Mouse (Mus musculus) CD4-positive, CD25-positive, alpha-beta regulatory T cell, adult 2 months (primary cell): ENCODE measurements around the gene Tmem52b.
A peak's percentile ranks its signal among the peaks of the same experiment; 100 is the strongest.

Source experiments
- DNase-seq: peaks from one replicate; pipeline ENCODE4 v3.0.0-alpha.2; 2012; ENCODE audit warnings: low read depth, low spot score

The Tmem52b gene

GRCm38 (mm10) chr6:129532556-129532941, 20.2 kb downstream of the Tmem52b start:
- peak; percentile 41 for DNase-seq

GRCm38 (mm10) chr6:129532942-129533860, 20.8 kb downstream of the Tmem52b start, which contains the start of gene Gabarapl1:
TSS of gene Gabarapl1 (plus strand) at chr6:129533160.
- peak; percentile 75 for DNase-seq

GRCm38 (mm10) chr6:129534057-129534456, 21.7 kb downstream of the Tmem52b start:
- DNase-seq = peak; percentile 46

GRCm38 (mm10) chr6:129534627-129535190, 22.4 kb downstream of the Tmem52b start:
- DNase-seq = no peak

GRCm38 (mm10) chr6:129535723-129536122, 23.4 kb downstream of the Tmem52b start:
- DNase-seq = no peak

GRCm38 (mm10) chr6:129538555-129538954, 26.2 kb downstream of the Tmem52b start:
- no peak for DNase-seq

GRCm38 (mm10) chr6:129541931-129542330, 29.6 kb downstream of the Tmem52b start:
- DNase-seq = no peak

GRCm38 (mm10) chr6:129542540-129542939, 30.2 kb downstream of the Tmem52b start:
- no peak for DNase-seq

- DNase-seq = peak; percentile 73
These were observed 31.6 kb downstream of the Tmem52b start for GRCm38 (mm10) chr6:129543709-129544606.

- DNase-seq = no peak
These were observed 34.9 kb downstream of the Tmem52b start for GRCm38 (mm10) chr6:129547277-129547676.

- DNase-seq = no peak
These were observed 35.7 kb downstream of the Tmem52b start for GRCm38 (mm10) chr6:129548009-129548408.

- no peak for DNase-seq
These were observed 45.1 kb downstream of the Tmem52b start for GRCm38 (mm10) chr6:129557298-129558023.

GRCm38 (mm10) chr6:129558946-129559640, 46.7 kb downstream of the Tmem52b start:
- peak; percentile 77 for DNase-seq

- DNase-seq = no peak
These were observed 47.3 kb downstream of the Tmem52b start for GRCm38 (mm10) chr6:129559641-129560027.

GRCm38 (mm10) chr6:129565257-129565656, 52.9 kb downstream of the Tmem52b start:
- no peak for DNase-seq
